In genomic region chr4:145848891-145849214, GRCm38 (mm10) we compare ENCODE assay signal across 12 mouse cellular contexts. TPM values are rescaled to one million over a fixed set of nuclear protein-coding genes. Genes with fewer than 3 reads are reported as not detected.
DNase-seq lines count a peak whose midpoint lies in the region; ATAC-seq and TF ChIP-seq lines count a peak whose summit lies in the region.
"Not testable (repeated sequence)": the region's sequence is repeated elsewhere in the genome, so short reads cannot be mapped to it uniquely, and the experiment has no call there.
"Had no signal": no experiment of that assay in that cellular context is flagged by ENCODE, and none has a peak within 500 bp of the region (broad histone marks: within the 10 kb centered on the region; RNA-seq: fewer than 3 reads in every experiment).

No protein-coding gene starts in this region.

- H3K36me3 ChIP-seq in embryonic facial prominence, embryonic 14.5 days (ENCODE audit: control insufficient read depth, insufficient read depth, low read length); heart, embryonic 11.5 days (ENCODE audit: control insufficient read depth, insufficient read depth, low read length); hindbrain, embryonic 14.5 days (replicated peaks; ENCODE audit: control insufficient read depth, insufficient read depth); intestine, postnatal 0 days (ENCODE audit: control insufficient read depth, insufficient read depth); limb, embryonic 15.5 days; lung, embryonic 15.5 days; midbrain, embryonic 15.5 days (replicated peaks); stomach, embryonic 16.5 days (ENCODE audit: control insufficient read depth, insufficient read depth, low read length): not testable (repeated sequence)

- not testable (repeated sequence) for H3K4me1 ChIP-seq in embryonic facial prominence, embryonic 14.5 days (ENCODE audit: control insufficient read depth, insufficient read depth, low read length); heart, embryonic 11.5 days (ENCODE audit: control insufficient read depth, insufficient read depth, low read length); hindbrain, embryonic 14.5 days (replicated peaks; ENCODE audit: control insufficient read depth, insufficient read depth, low read length); intestine, postnatal 0 days (replicated peaks; ENCODE audit: control insufficient read depth, insufficient read depth, low read length); limb, embryonic 15.5 days; lung, embryonic 15.5 days; midbrain, embryonic 15.5 days; stomach, embryonic 16.5 days (ENCODE audit: control insufficient read depth, insufficient read depth, low read length)

- not testable (repeated sequence) for H3K27ac ChIP-seq in embryonic facial prominence, embryonic 14.5 days (replicated peaks; ENCODE audit: low read depth, low read length); heart, embryonic 11.5 days (ENCODE audit: low read depth, low read length); hindbrain, embryonic 14.5 days; intestine, postnatal 0 days (ENCODE audit: low read depth, low read length); limb, embryonic 15.5 days; lung, embryonic 15.5 days; midbrain, embryonic 15.5 days; stomach, embryonic 16.5 days (ENCODE audit: low read length)

- WGBS in embryonic facial prominence, embryonic 14.5 days = 82% methylated on average over 2 of the region's 3 CpGs
- 84% methylated on average over 3 of the region's 3 CpGs for WGBS in heart, embryonic 11.5 days (ENCODE audit: insufficient replicate concordance)
- 87% methylated on average over 3 of the region's 3 CpGs for WGBS in hindbrain, embryonic 14.5 days
- 85% methylated on average over 3 of the region's 3 CpGs for WGBS in intestine, postnatal 0 days
- WGBS in limb, embryonic 15.5 days = 83% methylated on average over 3 of the region's 3 CpGs
- WGBS in lung, embryonic 15.5 days = 65% methylated on average over 3 of the region's 3 CpGs
- 75% methylated on average over 3 of the region's 3 CpGs for WGBS in midbrain, embryonic 15.5 days
- WGBS in stomach, embryonic 16.5 days = 84% methylated on average over 2 of the region's 3 CpGs

- not testable (repeated sequence) for TF ChIP-seq CTCF in intestine, postnatal 0 days (IDR thresholded peaks at IDR 0.05; ENCODE audit: low read depth)

- not testable (repeated sequence) for H3K9me3 ChIP-seq in embryonic facial prominence, embryonic 14.5 days (ENCODE audit: control insufficient read depth, low read length); heart, embryonic 11.5 days (replicated peaks; ENCODE audit: control insufficient read depth, low read length); hindbrain, embryonic 14.5 days (ENCODE audit: control insufficient read depth, low read length); intestine, postnatal 0 days (ENCODE audit: control insufficient read depth); limb, embryonic 15.5 days; lung, embryonic 15.5 days; midbrain, embryonic 15.5 days; stomach, embryonic 16.5 days (replicated peaks; ENCODE audit: control insufficient read depth, low read length)

- not testable (repeated sequence) for H3K9ac ChIP-seq in embryonic facial prominence, embryonic 14.5 days (ENCODE audit: low read depth, low read length); heart, embryonic 11.5 days (ENCODE audit: low read depth, low read length); hindbrain, embryonic 14.5 days; intestine, postnatal 0 days (ENCODE audit: low read depth, low read length); limb, embryonic 15.5 days; lung, embryonic 15.5 days; midbrain, embryonic 15.5 days; stomach, embryonic 16.5 days (ENCODE audit: low read length)

- H3K27me3 ChIP-seq in embryonic facial prominence, embryonic 14.5 days (replicated peaks; ENCODE audit: control insufficient read depth, insufficient read depth, low read length); heart, embryonic 11.5 days (ENCODE audit: control insufficient read depth, insufficient read depth, low read length); hindbrain, embryonic 14.5 days (ENCODE audit: control insufficient read depth, insufficient read depth, low read length); intestine, postnatal 0 days (replicated peaks; ENCODE audit: control insufficient read depth, insufficient read depth, low read length); limb, embryonic 15.5 days; lung, embryonic 15.5 days; midbrain, embryonic 15.5 days (replicated peaks); stomach, embryonic 16.5 days (ENCODE audit: control insufficient read depth, insufficient read depth, low read length): not testable (repeated sequence)

- H3K4me3 ChIP-seq in embryonic facial prominence, embryonic 14.5 days (ENCODE audit: low read depth, low read length); heart, embryonic 11.5 days (ENCODE audit: low read depth, low read length); hindbrain, embryonic 14.5 days (replicated peaks; ENCODE audit: low read length); intestine, postnatal 0 days (ENCODE audit: low read depth, low read length); limb, embryonic 15.5 days; lung, embryonic 15.5 days; midbrain, embryonic 15.5 days; stomach, embryonic 16.5 days (replicated peaks; ENCODE audit: low read length): not testable (repeated sequence)

- ATAC-seq in embryonic facial prominence, embryonic 14.5 days (ENCODE audit: low read depth) = peak; percentile 41; the same call in 1 of the 2 replicates
- peak; percentile 6; the same call in 1 of the 2 replicates for ATAC-seq in heart, embryonic 11.5 days (replicated peaks; ENCODE audit: insufficient number of reproducible peaks, low FRiP score, low TSS enrichment)
- ATAC-seq in hindbrain, embryonic 14.5 days (ENCODE audit: low FRiP score) = peak; percentile 38
- ATAC-seq in intestine, postnatal 0 days = 0 out of 2 replicates have a peak, but pooled peaks have one; percentile 24
- 0 out of 2 replicates have a peak, but pooled peaks have one; percentile 11 for ATAC-seq in limb, embryonic 15.5 days (ENCODE audit: insufficient number of reproducible peaks, low FRiP score, low TSS enrichment, low read depth)
- 0 out of 2 replicates have a peak, but pooled peaks have one; percentile 4 for ATAC-seq in lung, embryonic 15.5 days (ENCODE audit: borderline replicate concordance, extremely low read depth, low FRiP score, low TSS enrichment)
- peak; percentile 48; the same call in 1 of the 2 replicates for ATAC-seq in midbrain, embryonic 15.5 days (replicated peaks)
- peak; percentile 52; the same call in 1 of the 2 replicates for ATAC-seq in stomach, embryonic 16.5 days (ENCODE audit: insufficient read depth, low FRiP score)

- not testable (repeated sequence) for DNase-seq in embryonic facial prominence, embryonic 14.5 days (ENCODE audit: low spot score); hindbrain, embryonic 14.5 days (ENCODE audit: low spot score)

- H3K4me2 ChIP-seq in embryonic facial prominence, embryonic 14.5 days (ENCODE audit: low read depth, low read length); heart, embryonic 11.5 days; hindbrain, embryonic 14.5 days (replicated peaks); intestine, postnatal 0 days (replicated peaks; ENCODE audit: low read depth); limb, embryonic 15.5 days; lung, embryonic 15.5 days; midbrain, embryonic 15.5 days; stomach, embryonic 16.5 days (ENCODE audit: low read depth, low read length): not testable (repeated sequence)

RNA-seq across cellular contexts. Expression of gene Zfp986, which starts 19.7 kb away (rescaled TPM):
- not detected in 2 replicates for polyA plus RNA-seq in embryonic facial prominence, embryonic 14.5 days (2014; fragmentation: Nextera tagmentation; extraction: Ambion mirVana)
- polyA plus RNA-seq in heart, embryonic 11.5 days (2014; fragmentation: Nextera tagmentation; extraction: Ambion mirVana) = not detected in 2 replicates
- not detected in 2 replicates for polyA plus RNA-seq in hindbrain, embryonic 14.5 days (2014; fragmentation: Nextera tagmentation; extraction: Ambion mirVana)
- polyA plus RNA-seq in intestine, postnatal 0 days (2015; fragmentation: Nextera tagmentation; extraction: Ambion mirVana) = not detected in 2 replicates
- not detected in 2 replicates for polyA plus RNA-seq in limb, embryonic 15.5 days (2015; fragmentation: Nextera tagmentation; extraction: Ambion mirVana)
- not detected in 2 replicates for polyA plus RNA-seq in lung, embryonic 15.5 days (2015; fragmentation: Nextera tagmentation; extraction: Ambion mirVana)
- polyA plus RNA-seq in midbrain, embryonic 15.5 days (2015; fragmentation: Nextera tagmentation; extraction: Ambion mirVana) = not detected in 2 replicates
- polyA plus RNA-seq in stomach, embryonic 16.5 days (2015; fragmentation: Nextera tagmentation; extraction: Ambion mirVana) = not detected in 2 replicates
- polyA plus RNA-seq: adrenal gland, adult 2 months; heart, embryonic 16.5 days; limb, embryonic 10.5 days; thymus, postnatal 0 days had no signal
